In the genomic region with DNA sequence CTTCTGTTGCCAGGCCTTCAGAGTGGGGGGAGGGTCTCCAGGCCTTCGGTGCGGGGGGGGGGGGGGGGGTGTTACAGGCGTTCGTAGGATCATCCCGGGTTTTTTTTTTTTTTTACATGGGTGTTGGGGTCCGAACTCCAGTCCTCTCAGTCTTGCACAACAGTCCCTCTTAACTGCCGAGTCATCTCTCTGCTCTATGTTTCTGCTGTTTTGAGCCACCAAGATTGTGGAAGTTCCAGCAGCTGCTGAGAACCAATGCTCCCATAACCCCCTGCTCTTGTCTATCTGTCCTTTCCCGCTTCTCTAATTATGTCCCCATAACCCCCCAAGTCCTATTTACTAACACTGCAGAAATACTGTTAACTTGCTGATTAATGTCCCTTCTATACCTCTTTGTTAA, we compare ENCODE assay signal across 35 mouse cellular contexts. TPM values are rescaled to one million over a fixed set of nuclear protein-coding genes. Genes with fewer than 3 reads are reported as not detected.
DNase-seq lines count a peak whose midpoint lies in the region; ATAC-seq and TF ChIP-seq lines count a peak whose summit lies in the region.
"Had no signal": no experiment of that assay in that cellular context is flagged by ENCODE, and none has a peak within 500 bp of the region (broad histone marks: within the 10 kb centered on the region; RNA-seq: fewer than 3 reads in every experiment).

No protein-coding gene starts in this region.

- no peak for TF ChIP-seq POLR2A in bone marrow macrophage, adult 2 months (IDR thresholded peaks at IDR 0.05; ENCODE audit: borderline replicate concordance, low read depth, low read length)

- H3K27ac ChIP-seq in liver, postnatal 0 days (ENCODE audit: low read depth), result 0 out of 2 replicates have a peak overlapping the region, but pooled peaks have one; percentile 39
- H3K27ac ChIP-seq in liver, embryonic 11.5 days (ENCODE audit: low read depth, low read length), result no peak overlapping the region
- peak overlapping the region; percentile 95 for H3K27ac ChIP-seq in bone marrow macrophage, adult 2 months (ENCODE audit: insufficient read depth, low read depth, low read length)
- H3K27ac ChIP-seq: embryonic facial prominence, embryonic 13.5 days; forebrain, embryonic 12.5 days; heart, adult 2 months; hindbrain, embryonic 10.5 days; kidney, postnatal 0 days; limb, embryonic 10.5 days; limb, embryonic 15.5 days; liver, embryonic 15.5 days; midbrain, embryonic 12.5 days; neural tube, embryonic 12.5 days; stomach, embryonic 15.5 days had no signal

- peak; percentile 45; the same call in 1 of the 2 replicates for ATAC-seq in liver, postnatal 0 days
- no peak for ATAC-seq in liver, embryonic 11.5 days (replicated peaks; ENCODE audit: low FRiP score)
- ATAC-seq in megakaryocyte, adult 5-6 weeks (ENCODE audit: poor library complexity, severe bottlenecking), result peak; percentile 89
- ATAC-seq: hindbrain, embryonic 16.5 days had no signal

- H3K4me1 ChIP-seq in liver, postnatal 0 days (ENCODE audit: insufficient read depth), result no peaks in the 10 kb centered on the region
- H3K4me1 ChIP-seq in liver, embryonic 11.5 days (replicated peaks; ENCODE audit: control insufficient read depth, insufficient read depth, low read length), result no peaks in the 10 kb centered on the region
- H3K4me1 ChIP-seq in bone marrow macrophage, adult 2 months (ENCODE audit: control insufficient read depth, insufficient read depth, low read length), result peaks cover 11% of the 10 kb centered on the region

- H3K36me3 ChIP-seq in liver, postnatal 0 days (replicated peaks; ENCODE audit: insufficient read depth, low read length), result no peaks in the 10 kb centered on the region
- H3K36me3 ChIP-seq in liver, embryonic 11.5 days (ENCODE audit: control insufficient read depth, insufficient read depth, low read length), result no peaks in the 10 kb centered on the region
- H3K36me3 ChIP-seq: embryonic facial prominence, embryonic 13.5 days; forebrain, embryonic 12.5 days; heart, embryonic 12.5 days; hindbrain, embryonic 10.5 days; limb, embryonic 10.5 days; limb, embryonic 15.5 days; liver, embryonic 15.5 days; midbrain, embryonic 12.5 days; neural tube, embryonic 12.5 days; stomach, embryonic 15.5 days had no signal

- no peaks in the 10 kb centered on the region for H3K9me3 ChIP-seq in liver, postnatal 0 days (ENCODE audit: low read length)
- no peaks in the 10 kb centered on the region for H3K9me3 ChIP-seq in liver, embryonic 11.5 days (ENCODE audit: control insufficient read depth, low read length)
- H3K9me3 ChIP-seq: embryonic facial prominence, embryonic 13.5 days; forebrain, embryonic 12.5 days; heart, embryonic 12.5 days; hindbrain, embryonic 10.5 days; limb, embryonic 10.5 days; limb, embryonic 15.5 days; liver, embryonic 15.5 days; midbrain, embryonic 12.5 days; neural tube, embryonic 12.5 days; stomach, embryonic 15.5 days had no signal

- H3K27me3 ChIP-seq in liver, postnatal 0 days (ENCODE audit: insufficient read depth, low read length), result peaks cover 21% of the 10 kb centered on the region
- H3K27me3 ChIP-seq in liver, embryonic 11.5 days (replicated peaks; ENCODE audit: control insufficient read depth, insufficient read depth, low read length), result peaks cover 22% of the 10 kb centered on the region

- DNase-seq in liver, postnatal 0 days, result no peak
- DNase-seq in liver, embryonic 11.5 days (ENCODE audit: low spot score), result no peak
- DNase-seq in adrenal gland, adult (ENCODE audit: inconsistent age in 2 of 2, low spot score in 1 of 2), result no peak
- DNase-seq in embryo, embryonic 10.5 days (ENCODE audit: low spot score), result no peak
- no peak for DNase-seq in spleen, postnatal 14 days (ENCODE audit: low spot score in 2 of 2)
- DNase-seq: adrenal gland, postnatal 10 days; B cell, adult 2 months; cerebellum, adult 11 months; cerebellum, adult 9-10 months; cerebellum, postnatal 36 days; gastrocnemius, postnatal 14 days; heart, adult 2 months; kidney, adult 8-10 months; kidney, postnatal 4 days; lung, postnatal 10 days had no signal

- no peak for TF ChIP-seq CTCF in liver, postnatal 0 days (IDR thresholded peaks at IDR 0.05; ENCODE audit: low read depth)
- no peak for TF ChIP-seq CTCF in bone marrow macrophage, adult 2 months (IDR thresholded peaks at IDR 0.05; ENCODE audit: low read depth, low read length)

- no peak overlapping the region for H3K9ac ChIP-seq in liver, postnatal 0 days (replicated peaks)
- no peak overlapping the region for H3K9ac ChIP-seq in liver, embryonic 11.5 days (ENCODE audit: low read depth, low read length)
- H3K9ac ChIP-seq: embryonic facial prominence, embryonic 13.5 days; forebrain, embryonic 12.5 days; heart, embryonic 12.5 days; limb, embryonic 15.5 days; liver, embryonic 15.5 days; midbrain, embryonic 12.5 days; neural tube, embryonic 12.5 days; stomach, embryonic 15.5 days had no signal

- TF ChIP-seq EP300 in liver, postnatal 0 days (IDR thresholded peaks at IDR 0.05; ENCODE audit: low read depth), result no peak

- WGBS in liver, postnatal 0 days (ENCODE audit: insufficient replicate concordance), result 26% methylated on average over 7 of the region's 8 CpGs
- 45% methylated on average over 8 of the region's 8 CpGs for WGBS in liver, embryonic 11.5 days

- H3K4me2 ChIP-seq in liver, postnatal 0 days (ENCODE audit: low read depth, low read length), result peak overlapping the region; percentile 6; the same call in 1 of the 2 replicates
- H3K4me2 ChIP-seq in liver, embryonic 11.5 days, result no peak overlapping the region
- H3K4me2 ChIP-seq: embryonic facial prominence, embryonic 13.5 days; forebrain, embryonic 12.5 days; heart, embryonic 12.5 days; limb, embryonic 15.5 days; liver, embryonic 15.5 days; midbrain, embryonic 12.5 days; neural tube, embryonic 12.5 days; stomach, embryonic 15.5 days had no signal

- H3K4me3 ChIP-seq in liver, postnatal 0 days (ENCODE audit: low read depth, low read length), result no peak overlapping the region; the same call in 1 of the 2 replicates
- no peak overlapping the region for H3K4me3 ChIP-seq in liver, embryonic 11.5 days (ENCODE audit: low read depth, low read length)
- peak overlapping the region; percentile 83 for H3K4me3 ChIP-seq in bone marrow macrophage, adult 2 months (ENCODE audit: insufficient read depth, low read length)
- H3K4me3 ChIP-seq: embryonic facial prominence, embryonic 13.5 days; erythroblast, embryonic 14.5 days; forebrain, embryonic 12.5 days; heart, adult 2 months; heart, embryonic 12.5 days; hindbrain, embryonic 10.5 days; limb, embryonic 10.5 days; limb, embryonic 15.5 days; liver, embryonic 15.5 days; midbrain, embryonic 12.5 days; myocyte; neural tube, embryonic 12.5 days; stomach, embryonic 15.5 days had no signal

RNA-seq across cellular contexts. Expression of gene Ovol2, which starts 5.8 kb away (rescaled TPM):
- 0.09 and 0.25 TPM in 2 replicates for polyA plus RNA-seq in liver, postnatal 0 days (2015; fragmentation: Nextera tagmentation; extraction: Ambion mirVana)
- 0.14 TPM in 1 of 2 replicates, not detected in the other for polyA plus RNA-seq in liver, embryonic 11.5 days (2014; fragmentation: Nextera tagmentation; extraction: Ambion mirVana)
- polyA plus RNA-seq in bone marrow macrophage, adult 2 months (2012; ENCODE audit: insufficient read depth, insufficient read length, missing spikeins), result not detected in 2 replicates
- not detected in 2 replicates for total RNA-seq in megakaryocyte, adult 5-6 weeks (2015)
- not detected in 2 replicates for total RNA-seq in megakaryocyte, adult 5-6 weeks (2017)
- total RNA-seq: adrenal gland, postnatal 10 days; gastrocnemius, postnatal 14 days; heart, adult 2 months; midbrain, postnatal 0 days had no signal
- polyA plus RNA-seq: erythroblast, embryonic 14.5 days; heart, postnatal 0 days; hindbrain, embryonic 16.5 days; liver, embryonic 15.5 days; midbrain, embryonic 12.5 days; midbrain, postnatal 0 days; myocyte had no signal

RNA-seq across cellular contexts. Expression of gene Kat14, which starts 31.1 kb away (rescaled TPM):
- 10.2 and 12.3 TPM in 2 replicates for polyA plus RNA-seq in liver, postnatal 0 days (2015; fragmentation: Nextera tagmentation; extraction: Ambion mirVana)
- 33.5 and 34.8 TPM in 2 replicates for polyA plus RNA-seq in liver, embryonic 11.5 days (2014; fragmentation: Nextera tagmentation; extraction: Ambion mirVana)
- 23.7 and 33.0 TPM in 2 replicates for polyA plus RNA-seq in bone marrow macrophage, adult 2 months (2012; ENCODE audit: insufficient read depth, insufficient read length, missing spikeins)
- 36.6 and 44.1 TPM in 2 replicates for total RNA-seq in megakaryocyte, adult 5-6 weeks (2015)
- total RNA-seq in megakaryocyte, adult 5-6 weeks (2017), result 22.0 and 24.2 TPM in 2 replicates

RNA-seq across cellular contexts. Expression of gene Pet117, which starts 31.1 kb away (rescaled TPM):
- 1.6 and 2.2 TPM in 2 replicates for polyA plus RNA-seq in liver, postnatal 0 days (2015; fragmentation: Nextera tagmentation; extraction: Ambion mirVana)
- polyA plus RNA-seq in liver, embryonic 11.5 days (2014; fragmentation: Nextera tagmentation; extraction: Ambion mirVana), result 0.40 and 0.80 TPM in 2 replicates
- polyA plus RNA-seq in bone marrow macrophage, adult 2 months (2012; ENCODE audit: insufficient read depth, insufficient read length, missing spikeins), result 3.6 TPM in 1 of 2 replicates, not detected in the other
- total RNA-seq in megakaryocyte, adult 5-6 weeks (2015), result not detected in 2 replicates
- not detected in 2 replicates for total RNA-seq in megakaryocyte, adult 5-6 weeks (2017)
- total RNA-seq: ES-E14; midbrain, postnatal 0 days had no signal
- polyA plus RNA-seq: heart, adult 2 months; midbrain, embryonic 12.5 days; neural tube, embryonic 12.5 days; small intestine, adult 2 months had no signal
